Mouse (Mus musculus) common myeloid progenitor, adult 5-6 weeks (primary cell): ENCODE results near the gene Mapkapk5. TPM values are rescaled to one million over a fixed set of nuclear protein-coding genes. Genes with fewer than 3 reads are reported as not detected.
A peak's percentile ranks its signal among the peaks of the same experiment; 100 is the strongest.

Experiments used
- ATAC-seq: replicated peaks from 2 replicates; pipeline ENCODE4 v1.8.0; 2016; ENCODE audit warnings: low read depth, mild to moderate bottlenecking, moderate TSS enrichment, inconsistent platforms; ENCODE audit not compliant: poor library complexity, severe bottlenecking
- total RNA-seq: library from RNA; stranded (forward); fragments of 200-1000, 187-1606 nt; gene quantifications from 2 replicates; pipeline ENCODE4 v1.2.3, GENCODE M21; 2017

The Mapkapk5 gene
- total RNA-seq, 1 experiment from 2014 or later = 93.8 TPM

- no peak for ATAC-seq
Measured at GRCm38 (mm10) chr5:121506846-121507245, 38.9 kb downstream of the Mapkapk5 start.

GRCm38 (mm10) chr5:121503231-121503630, 42.5 kb downstream of the Mapkapk5 start, which contains the start of gene Adam1b:
Adam1b (minus strand) TSS chr5:121503435.
- ATAC-seq = no peak

DNA sequence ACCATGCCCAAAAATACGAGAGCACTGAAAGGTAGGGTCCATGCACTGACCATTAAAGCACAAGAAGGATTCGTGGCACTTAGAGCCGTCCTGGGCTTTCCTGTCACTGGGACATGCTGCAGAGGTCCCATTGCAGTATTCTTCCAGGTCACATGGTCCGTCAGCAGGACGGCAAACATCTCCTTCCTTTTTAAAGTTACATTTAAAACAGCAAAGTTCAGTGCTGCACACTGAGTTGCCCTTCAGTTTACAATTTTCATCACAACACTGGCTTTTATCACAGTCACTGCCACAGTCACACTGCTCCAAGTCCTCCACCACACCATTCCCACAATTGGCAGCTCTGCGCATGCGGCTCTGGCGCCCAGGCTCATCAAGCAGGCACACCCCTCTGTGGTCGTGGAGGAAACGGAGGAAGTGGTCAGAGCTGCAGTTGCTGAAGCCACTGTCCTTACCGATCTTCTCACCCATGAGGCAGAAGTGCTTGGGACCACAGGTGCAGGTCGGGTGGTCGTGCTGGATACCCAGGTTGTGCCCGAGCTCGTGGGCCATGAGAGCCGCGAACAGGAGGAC, 44.2 kb downstream of the Mapkapk5 start:
- peak; percentile 89 for ATAC-seq

DNA sequence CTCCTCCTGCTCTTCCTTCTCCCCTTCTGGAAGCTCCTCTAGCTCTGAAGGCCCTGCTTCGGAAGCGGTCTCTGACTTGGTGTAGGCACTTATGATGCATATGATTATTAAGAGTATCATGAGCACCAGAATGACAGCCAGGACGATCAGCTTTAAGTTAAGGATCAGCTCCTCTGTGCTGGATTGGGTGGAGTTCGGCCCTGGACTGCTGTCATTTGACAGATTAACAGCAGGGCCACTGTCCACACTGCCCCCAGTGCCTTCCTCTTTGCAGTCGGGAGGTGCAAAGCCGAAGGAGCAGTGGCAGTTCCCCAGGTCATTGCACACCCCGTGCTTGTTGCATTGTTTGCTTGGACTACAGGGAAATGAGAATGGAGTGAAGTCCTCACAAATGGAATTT, 45.0 kb downstream of the Mapkapk5 start:
- peak; percentile 48 for ATAC-seq

GRCm38 (mm10) chr5:121493305-121493704, 52.4 kb downstream of the Mapkapk5 start:
- ATAC-seq = no peak

DNA sequence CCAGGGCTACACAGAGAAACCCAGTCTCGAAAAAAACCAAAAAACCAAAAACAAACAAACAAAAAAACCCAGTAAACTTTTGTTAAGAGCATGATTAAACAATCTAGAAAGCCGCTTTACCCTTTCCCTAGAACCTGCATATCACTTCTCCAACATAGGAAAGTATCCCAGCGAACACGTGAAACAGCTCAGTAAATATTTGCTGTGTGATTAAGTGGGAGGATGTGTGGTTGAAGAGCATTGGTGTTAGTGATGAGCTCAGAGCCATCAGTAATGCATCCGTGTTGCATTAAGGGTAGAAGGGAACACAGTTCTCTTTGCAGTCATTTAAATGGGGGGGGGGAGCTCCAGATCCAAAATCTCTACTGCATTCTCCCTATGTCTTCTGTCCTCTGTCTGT, 60.9 kb downstream of the Mapkapk5 start:
- ATAC-seq = no peak

DNA sequence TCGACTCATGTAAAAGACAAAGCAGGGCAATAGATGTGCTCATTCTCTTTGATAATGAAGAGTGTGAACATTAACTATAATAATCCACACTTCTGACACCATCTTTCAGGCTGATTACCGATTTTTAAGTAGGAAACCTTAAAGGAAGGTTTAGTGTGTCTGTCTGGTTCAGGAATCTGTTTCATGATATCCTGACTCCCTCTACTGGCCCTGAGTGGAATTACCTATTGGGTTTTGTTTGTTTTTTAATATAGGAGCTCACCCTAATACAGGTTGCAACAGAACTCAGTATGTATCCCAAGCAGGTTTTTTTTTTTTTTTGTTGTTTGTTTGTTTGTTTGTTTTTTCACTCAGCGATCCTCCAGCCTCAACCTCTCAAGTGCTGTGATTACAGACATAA, 68.0 kb downstream of the Mapkapk5 start:
- peak; percentile 76 for ATAC-seq

GRCm38 (mm10) chr5:121476040-121476439, 69.7 kb downstream of the Mapkapk5 start:
- no peak for ATAC-seq

Other genes with a start within 250 kb of the Mapkapk5 start
- gene Trafd1, start 160.3 kb downstream of the Mapkapk5 start, total RNA-seq = 25.5 and 45.0 TPM in 2 replicates
- gene Naa25, start 148.0 kb downstream of the Mapkapk5 start, total RNA-seq = 68.7 and 73.2 TPM in 2 replicates
- 0.14 TPM in 1 of 2 replicates, not detected in the other for gene Tmem116, start 94.0 kb downstream of the Mapkapk5 start, total RNA-seq
- gene Erp29, start 93.4 kb downstream of the Mapkapk5 start, total RNA-seq = 719 and 742 TPM in 2 replicates
- 0.23 TPM in 1 of 2 replicates, not detected in the other for gene Adam1b, start 42.5 kb downstream of the Mapkapk5 start, total RNA-seq
- gene Adam1a, start 423 bp downstream of the Mapkapk5 start, total RNA-seq = 3.1 and 3.4 TPM in 2 replicates
- not detected in 2 replicates for gene Gm42878, start 423 bp downstream of the Mapkapk5 start, total RNA-seq
- gene Aldh2, start 47.9 kb upstream of the Mapkapk5 start, total RNA-seq = 255 and 314 TPM in 2 replicates
- 1.1 TPM in 2 replicates for gene Acad12, start 73.0 kb upstream of the Mapkapk5 start, total RNA-seq
- gene Acad10, start 114.6 kb upstream of the Mapkapk5 start, total RNA-seq = 2.6 and 8.5 TPM in 2 replicates
- gene Brap, start 114.7 kb upstream of the Mapkapk5 start, total RNA-seq = 68.5 and 71.9 TPM in 2 replicates
- gene Atxn2, start 165.4 kb upstream of the Mapkapk5 start, total RNA-seq = 42.3 and 64.1 TPM in 2 replicates